Mouse (Mus musculus) neural tube, embryonic 14.5 days (tissue): ENCODE measurements at regions not wholly inside any gene's neighbourhood (a gene's known extent, or its start where the extent isn't known, plus 50 kb on each side); places are given as distances from the start of the nearest gene placed in this dataset.
A peak's percentile ranks its signal among the peaks of the same experiment; 100 is the strongest.

Experiments used
- ATAC-seq: fragments of 200-750 bp; cut with Nextera tagmentation; 2 replicates; pipeline ENCODE4 v1.8.0; 2017; ENCODE audit warnings: low read depth, mild to moderate bottlenecking, moderate TSS enrichment, moderate library complexity
- H3K27ac ChIP-seq: fragments of 300-500 bp; sonication (generic); 2 replicates; pipeline ENCODE4 v1.5.1; 2014; ENCODE audit warnings: low read depth, mild to moderate bottlenecking, control low read depth, low read length, moderate library complexity, mixed read lengths
- H3K27me3 ChIP-seq: fragments of 300-500 bp; sonication (generic); 2 replicates; pipeline ENCODE4 v1.6.1; 2014; ENCODE audit warnings: low read length; ENCODE audit not compliant: control insufficient read depth, insufficient read depth
- H3K36me3 ChIP-seq: fragments of 300-500 bp; sonication (generic); 2 replicates; pipeline ENCODE4 v1.6.1; 2014; ENCODE audit warnings: low read length, mixed read lengths; ENCODE audit not compliant: control insufficient read depth, insufficient read depth
- H3K4me1 ChIP-seq: fragments of 300-500 bp; sonication (generic); 2 replicates; pipeline ENCODE4 v1.6.1; 2014; ENCODE audit warnings: low read length; ENCODE audit not compliant: control insufficient read depth, insufficient read depth
- H3K4me2 ChIP-seq: fragments of 300-500 bp; sonication (generic); 2 replicates; pipeline ENCODE4 v1.6.1; 2014; ENCODE audit warnings: mild to moderate bottlenecking, low read depth, low read length, control low read depth
- H3K4me3 ChIP-seq: fragments of 300-500 bp; sonication (generic); 2 replicates; pipeline ENCODE4 v1.5.1; 2014; ENCODE audit warnings: low read depth, low read length, control low read depth, mixed read lengths
- H3K9ac ChIP-seq: fragments of 300-500 bp; sonication (generic); replicated peaks from 2 replicates; pipeline ENCODE4 v1.6.1; 2014; ENCODE audit warnings: low read depth, mild to moderate bottlenecking, control low read depth, low read length, mixed read lengths
- H3K9me3 ChIP-seq: fragments of 300-500 bp; sonication (generic); 2 replicates; pipeline ENCODE4 v1.6.1; 2016; ENCODE audit warnings: low read length; ENCODE audit not compliant: control insufficient read depth
- WGBS: fragments of 180-500 bp; shearing (Covaris S2); extraction: QIAGEN DNeasy Blood & Tissue Kit; methylation state at CpG from one replicate; pipeline ENCODE4 v1.1.7; 2014; 5-methylcytosine and 5-hydroxymethylcytosine counted together

GRCm38 (mm10) chr15:51071132-51071656, 2813.5 kb upstream of the Gm7489 start:
- no peaks in the 10 kb centered on the region for H3K9me3 ChIP-seq
- H3K36me3 ChIP-seq: no peaks in the 10 kb centered on the region
- no peaks in the 10 kb centered on the region for H3K4me1 ChIP-seq
- H3K9ac ChIP-seq: no peak overlapping the region
- H3K27me3 ChIP-seq: no peaks in the 10 kb centered on the region
- no peak for ATAC-seq
- no peak overlapping the region for H3K4me2 ChIP-seq
- no peak overlapping the region for H3K27ac ChIP-seq
- H3K4me3 ChIP-seq: no peak overlapping the region
- WGBS: 80% methylated on average over 10 of the region's 10 CpGs

GRCm38 (mm10) chr15:51073678-51074077, 2811.0 kb upstream of the Gm7489 start:
- Histone ChIP-seq H3K4me2 (no peak overlapping the region), H3K9ac (no peak overlapping the region), H3K9me3 (no peaks in the 10 kb centered on the region), H3K27ac (no peak overlapping the region), H3K4me3 (no peak overlapping the region), H3K27me3 (no peaks in the 10 kb centered on the region), H3K4me1 (no peaks in the 10 kb centered on the region), H3K36me3 (no peaks in the 10 kb centered on the region)
- WGBS: 83% methylated on average over 6 of the region's 6 CpGs
- no peak for ATAC-seq

- H3K9ac ChIP-seq: no peak overlapping the region
- H3K9me3 ChIP-seq: no peaks in the 10 kb centered on the region
- no peak for ATAC-seq
- H3K4me1 ChIP-seq: no peaks in the 10 kb centered on the region
- no peaks in the 10 kb centered on the region for H3K36me3 ChIP-seq
- H3K4me3 ChIP-seq: no peak overlapping the region
- no peak overlapping the region for H3K27ac ChIP-seq
- H3K4me2 ChIP-seq: no peak overlapping the region
- 94% methylated on average over 7 of the region's 7 CpGs for WGBS
- H3K27me3 ChIP-seq: no peaks in the 10 kb centered on the region
Measured at GRCm38 (mm10) chr15:51074196-51074595, 2810.5 kb upstream of the Gm7489 start.

GRCm38 (mm10) chr15:51083677-51084322, 2800.9 kb upstream of the Gm7489 start:
- Histone ChIP-seq H3K4me3 (no peak overlapping the region), H3K27me3 (no peaks in the 10 kb centered on the region), H3K4me1 (no peaks in the 10 kb centered on the region), H3K9ac (no peak overlapping the region), H3K36me3 (no peaks in the 10 kb centered on the region), H3K27ac (no peak overlapping the region), H3K4me2 (no peak overlapping the region), H3K9me3 (no peaks in the 10 kb centered on the region)
- 86% methylated on average over 12 of the region's 12 CpGs for WGBS
- no peak for ATAC-seq

DNA sequence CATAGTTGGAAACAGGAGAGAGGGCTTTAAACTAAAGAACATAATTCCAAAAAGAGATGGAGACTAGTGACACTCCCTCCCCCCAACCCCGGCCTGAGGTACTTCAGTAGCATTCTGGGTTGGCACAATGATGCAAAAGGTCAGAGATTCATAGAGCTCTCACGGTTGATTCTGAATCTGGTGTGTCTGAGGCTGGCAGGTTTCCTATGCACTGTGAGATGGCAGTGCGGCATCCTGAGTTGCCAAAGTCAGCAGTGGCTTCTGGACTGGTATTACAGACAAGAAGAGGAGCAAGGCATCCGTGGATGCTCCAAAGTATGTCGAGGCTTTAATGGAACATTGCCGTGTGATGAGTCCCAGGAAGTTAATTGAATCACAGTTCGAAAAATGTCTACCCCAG, 2791.8 kb upstream of the Gm7489 start:
- Histone ChIP-seq H3K27me3 (no peaks in the 10 kb centered on the region), H3K4me3 (no peak overlapping the region), H3K4me2 (no peak overlapping the region), H3K4me1 (no peaks in the 10 kb centered on the region), H3K9ac (no peak overlapping the region), H3K36me3 (no peaks in the 10 kb centered on the region), H3K9me3 (no peaks in the 10 kb centered on the region), H3K27ac (no peak overlapping the region)
- no peak for ATAC-seq
- WGBS: 74% methylated on average over 7 of the region's 7 CpGs

DNA sequence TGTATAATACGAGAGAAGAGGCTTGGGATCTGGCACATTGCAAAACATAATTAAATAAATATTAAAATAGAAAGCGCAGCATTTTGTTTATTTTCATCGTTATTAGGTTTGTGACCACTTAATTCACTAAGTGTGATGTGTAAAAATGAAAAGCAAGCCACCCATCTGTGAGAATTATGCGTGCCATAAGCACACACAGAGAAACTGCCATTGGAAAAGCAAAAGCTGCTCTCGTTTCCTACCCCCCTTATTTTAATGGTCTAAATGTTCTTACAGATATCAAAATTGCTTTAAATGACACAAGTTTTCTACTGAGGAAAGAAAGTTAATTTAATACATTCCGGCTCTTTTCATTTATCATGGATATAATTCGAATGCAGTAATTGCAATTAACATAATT, 2780.8 kb upstream of the Gm7489 start:
- WGBS: 40% methylated on average over 7 of the region's 7 CpGs
- H3K9me3 ChIP-seq: no peaks in the 10 kb centered on the region
- H3K4me2 ChIP-seq: peak overlapping the region; percentile 48
- no peaks in the 10 kb centered on the region for H3K36me3 ChIP-seq
- peak overlapping the region; percentile 11 for H3K4me3 ChIP-seq
- H3K27ac ChIP-seq: peak overlapping the region; percentile 24; the same call in 1 of the 2 replicates
- ATAC-seq: no peak
- H3K9ac ChIP-seq: no peak overlapping the region
- H3K27me3 ChIP-seq: no peaks in the 10 kb centered on the region
- H3K4me1 ChIP-seq: peaks cover 4% of the 10 kb centered on the region; the same call in 1 of the 2 replicates

DNA sequence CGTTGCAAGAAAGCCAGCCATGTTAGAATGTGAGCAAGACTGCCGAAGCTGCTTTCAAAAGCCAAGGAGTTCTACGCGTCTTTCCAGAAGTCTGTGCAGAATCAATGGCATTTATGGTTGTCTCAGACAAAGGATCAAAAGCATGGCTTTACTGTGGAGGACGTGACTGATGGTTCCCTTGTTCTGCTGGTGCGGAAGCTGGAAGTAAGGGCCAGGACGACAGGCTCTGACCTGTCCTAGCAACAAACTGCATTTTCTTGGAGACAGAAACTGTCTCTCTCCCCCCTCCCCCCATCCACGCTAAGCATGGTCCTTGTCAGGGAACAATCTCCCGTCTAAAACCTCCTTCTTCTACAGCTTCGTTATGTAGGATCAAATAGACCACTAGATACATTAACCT, 2780.3 kb upstream of the Gm7489 start:
- Histone ChIP-seq H3K27ac (peak overlapping the region; percentile 24; the same call in 1 of the 2 replicates), H3K9ac (no peak overlapping the region), H3K27me3 (no peaks in the 10 kb centered on the region), H3K4me1 (peaks cover 4% of the 10 kb centered on the region; the same call in 1 of the 2 replicates), H3K36me3 (no peaks in the 10 kb centered on the region), H3K9me3 (no peaks in the 10 kb centered on the region), H3K4me3 (peak overlapping the region; percentile 11), H3K4me2 (peak overlapping the region; percentile 48)
- 2% methylated on average over 10 of the region's 10 CpGs for WGBS
- ATAC-seq: peak; percentile 63

DNA sequence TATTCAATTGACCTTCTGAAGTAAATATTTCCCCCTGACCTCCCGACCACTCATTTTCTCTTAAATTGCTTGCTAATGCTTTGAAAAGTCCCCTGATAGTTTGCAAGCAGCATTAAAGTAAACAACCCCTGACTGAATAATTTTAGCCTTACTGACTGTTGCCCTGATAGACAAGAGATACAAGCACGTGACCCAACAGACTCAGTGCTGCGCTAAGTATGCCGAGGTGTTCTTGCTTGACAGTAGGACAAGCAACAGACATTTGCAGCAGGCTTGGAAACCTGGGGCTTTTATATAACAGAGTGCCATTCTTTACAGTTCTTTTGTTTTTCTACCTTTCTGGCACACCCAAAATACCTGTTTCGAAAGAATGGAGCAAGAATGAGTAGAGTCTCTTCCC, 2779.9 kb upstream of the Gm7489 start:
- Histone ChIP-seq H3K4me1 (peaks cover 4% of the 10 kb centered on the region; the same call in 1 of the 2 replicates), H3K4me2 (peak overlapping the region; percentile 48), H3K36me3 (no peaks in the 10 kb centered on the region), H3K4me3 (peak overlapping the region; percentile 11), H3K9me3 (no peaks in the 10 kb centered on the region), H3K9ac (no peak overlapping the region), H3K27me3 (no peaks in the 10 kb centered on the region), H3K27ac (no peak overlapping the region; the same call in 1 of the 2 replicates)
- WGBS: 32% methylated on average over 5 of the region's 5 CpGs
- peak; percentile 68 for ATAC-seq

DNA sequence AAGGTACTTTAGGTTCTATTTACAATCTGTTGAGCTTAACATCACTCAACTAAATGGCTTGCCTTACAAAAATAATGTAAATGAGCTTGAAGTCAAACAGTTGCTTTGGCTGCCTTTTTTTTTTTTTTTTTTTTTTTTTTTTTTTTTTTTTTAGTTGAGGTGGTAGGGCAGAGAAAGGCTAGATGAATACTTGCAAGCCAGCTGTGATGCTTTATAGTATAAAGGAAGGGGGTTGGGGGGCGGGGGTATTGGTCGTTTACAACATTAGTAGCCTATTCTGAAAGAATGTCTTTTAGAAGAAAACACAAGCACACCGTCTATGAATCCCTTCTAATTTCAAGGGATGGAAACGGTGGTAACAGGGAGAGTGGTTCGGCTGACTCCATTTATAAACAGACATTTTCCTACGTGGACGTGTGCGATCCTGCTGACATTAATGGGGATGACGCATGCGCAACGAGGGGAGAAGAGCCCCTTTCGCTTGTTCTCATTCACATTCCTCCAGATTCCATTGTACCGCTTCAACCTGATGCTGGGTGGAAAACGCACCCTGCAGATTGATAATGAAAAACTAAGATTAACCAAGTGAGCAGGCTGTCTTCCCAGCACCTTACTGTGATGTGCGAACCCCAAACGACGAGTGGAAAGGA, 2779.2 kb upstream of the Gm7489 start:
- H3K27me3 ChIP-seq: no peaks in the 10 kb centered on the region
- H3K4me3 ChIP-seq: peak overlapping the region; percentile 19
- 25% methylated on average over 17 of the region's 17 CpGs for WGBS
- peak overlapping the region; percentile 39; the same call in 1 of the 2 replicates for H3K9ac ChIP-seq
- no peaks in the 10 kb centered on the region for H3K36me3 ChIP-seq
- ATAC-seq: peak; percentile 82
- peak overlapping the region; percentile 48 for H3K4me2 ChIP-seq
- no peaks in the 10 kb centered on the region for H3K9me3 ChIP-seq
- H3K4me1 ChIP-seq: peaks cover 4% of the 10 kb centered on the region; the same call in 1 of the 2 replicates
- H3K27ac ChIP-seq: peak overlapping the region; percentile 80
